Mouse (Mus musculus) A20 (cell line): ENCODE results near the gene Mmp23.

Experiments used
- DNase-seq: peaks from one replicate; pipeline ENCODE4 v3.0.0-alpha.2; 2011; ENCODE audit warnings: low read depth, low spot score

Mmp23 gene

DNA sequence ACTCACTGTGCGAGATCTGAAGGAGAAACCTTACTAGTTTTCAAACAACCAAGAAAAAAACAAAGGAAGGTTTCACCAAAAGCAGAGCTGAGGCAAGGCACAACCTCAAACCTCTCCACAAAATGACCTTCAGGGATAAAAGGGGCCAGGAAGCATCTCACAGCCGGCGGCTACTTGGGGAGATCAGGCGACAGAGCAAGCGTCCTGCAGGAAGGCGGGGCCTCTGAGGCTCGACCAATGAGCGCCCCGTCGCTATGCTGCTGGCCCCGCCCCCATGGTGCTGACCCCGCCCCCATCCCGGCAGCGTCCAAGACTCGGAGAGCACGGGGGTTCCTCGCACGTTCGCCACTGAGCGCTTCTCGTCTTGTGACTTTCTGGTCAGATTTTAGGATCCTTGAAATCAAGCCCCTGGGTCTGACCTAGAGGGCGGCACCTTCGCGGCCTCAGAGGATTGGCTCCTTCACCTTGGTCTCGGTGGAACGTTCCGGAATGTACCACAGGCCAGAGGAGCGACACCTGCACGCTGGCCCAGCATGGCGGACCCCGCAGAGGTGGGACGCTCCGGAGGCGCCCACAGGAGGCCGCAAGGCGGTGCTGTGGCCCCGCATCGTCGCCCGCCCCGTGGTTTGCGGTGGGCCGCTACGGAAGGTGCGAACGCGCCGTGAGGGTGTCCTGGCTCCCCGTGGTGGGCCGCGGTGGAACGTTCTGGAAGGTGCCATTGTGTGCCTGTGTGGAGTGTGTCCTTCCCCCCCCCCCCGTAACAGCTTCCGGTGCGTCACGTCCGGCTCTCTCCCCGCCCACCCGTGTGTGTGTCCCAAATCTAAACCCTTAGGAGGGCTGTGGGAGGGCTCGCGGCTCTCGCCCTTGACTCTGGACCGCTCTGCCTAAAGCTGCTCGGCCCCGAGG lies 51.8 kb downstream of the Mmp23 start, which contains the start of gene Slc35e2:
Gene Slc35e2 (plus strand): TSS at position 326 of the 906 bp plus-strand sequence.
- peak; percentile 98 for DNase-seq
